Mouse (Mus musculus) midbrain, embryonic 15.5 days (tissue): ENCODE data around the gene D10Jhu81e. TPM values are rescaled to one million over a fixed set of nuclear protein-coding genes. Genes with fewer than 3 reads are reported as not detected.
A peak's percentile ranks its signal among the peaks of the same experiment; 100 is the strongest.
"Not testable (repeated sequence)": the region's sequence is repeated elsewhere in the genome, so short reads cannot be mapped to it uniquely, and the experiment has no call there.

Experiments
- ATAC-seq: fragments of 200-750 bp; cut with Nextera tagmentation; replicated peaks from 2 replicates; pipeline ENCODE4 v1.8.0; 2017; ENCODE audit warnings: moderate TSS enrichment
- H3K27ac ChIP-seq: fragments of 300-500 bp; sonication (generic); 2 replicates; pipeline ENCODE4 v1.5.1; 2015; ENCODE audit warnings: mild to moderate bottlenecking, inconsistent platforms
- H3K27me3 ChIP-seq: fragments of 300-500 bp; sonication (generic); replicated peaks from 2 replicates; pipeline ENCODE4 v1.6.1; 2015; ENCODE audit warnings: inconsistent platforms
- H3K36me3 ChIP-seq: fragments of 300-500 bp; sonication (generic); replicated peaks from 2 replicates; pipeline ENCODE4 v1.6.1; 2015; ENCODE audit warnings: inconsistent platforms
- H3K4me1 ChIP-seq: fragments of 300-500 bp; sonication (generic); 2 replicates; pipeline ENCODE4 v1.6.1; 2015; ENCODE audit warnings: inconsistent platforms
- H3K4me2 ChIP-seq: fragments of 300-500 bp; sonication (generic); 2 replicates; pipeline ENCODE4 v1.6.1; 2015; ENCODE audit warnings: inconsistent platforms, mild to moderate bottlenecking, moderate library complexity
- H3K4me3 ChIP-seq: fragments of 300-500 bp; sonication (generic); 2 replicates; pipeline ENCODE4 v1.5.1; 2015; ENCODE audit warnings: mild to moderate bottlenecking, inconsistent platforms
- H3K9ac ChIP-seq: fragments of 300-500 bp; sonication (generic); 2 replicates; pipeline ENCODE4 v1.6.1; 2015; ENCODE audit warnings: mild to moderate bottlenecking, inconsistent platforms
- H3K9me3 ChIP-seq: fragments of 300-500 bp; sonication (generic); 2 replicates; pipeline ENCODE4 v1.6.1; 2016; ENCODE audit warnings: inconsistent platforms
- WGBS: fragments of 180-500 bp; shearing (Covaris S2); methylation state at CpG from one replicate; pipeline ENCODE4 v1.1.7; 2015; ENCODE audit warnings: mixed read lengths; 5-methylcytosine and 5-hydroxymethylcytosine counted together
- polyA plus RNA-seq: library from polyadenylated mRNA; unstranded; fragments of >200 nt; fragmentation: Nextera tagmentation; extraction: Ambion mirVana; gene quantifications from 2 replicates; pipeline ENCODE4 v1.2.1, GENCODE M21; 2015

The D10Jhu81e gene
- 22.8 and 28.7 TPM in 2 replicates for polyA plus RNA-seq

GRCm38 (mm10) chr10:78169281-78170042 lies at the start of gene D10Jhu81e:
Gene D10Jhu81e (minus strand): TSS chr10:78169782.
- H3K36me3 ChIP-seq: peaks cover 25% of the 10 kb centered on the region
- 2% methylated on average over 50 of the region's 50 CpGs for WGBS

GRCm38 (mm10) chr10:78218576-78218975 lies 49.0 kb upstream of the D10Jhu81e start:
- no peak overlapping the region for H3K4me3 ChIP-seq
- no peak overlapping the region for H3K27ac ChIP-seq
- no peak overlapping the region for H3K9ac ChIP-seq
- peaks cover 45% of the 10 kb centered on the region for H3K36me3 ChIP-seq
- no peaks in the 10 kb centered on the region for H3K27me3 ChIP-seq
- H3K4me2 ChIP-seq: no peak overlapping the region
- H3K9me3 ChIP-seq: no peaks in the 10 kb centered on the region
- ATAC-seq: no peak
- 92% methylated on average over 6 of the region's 6 CpGs for WGBS
- H3K4me1 ChIP-seq: no peaks in the 10 kb centered on the region

More at GRCm38 (mm10) chr10:78169281-78170042, at the start of gene D10Jhu81e:
- Histone ChIP-seq H3K27ac (peak within 1 kb of the TSS; percentile 80), H3K27me3 (no peaks in the 10 kb centered on the region), H3K4me1 (peaks cover 21% of the 10 kb centered on the region), H3K9me3 (no peaks in the 10 kb centered on the region), H3K4me2 (peak within 1 kb of the TSS; percentile 84), H3K9ac (peak within 1 kb of the TSS; percentile 85), H3K4me3 (peak within 1 kb of the TSS; percentile 89)
- ATAC-seq: peak; percentile 96

- peaks cover 57% of the 10 kb centered on the region for H3K36me3 ChIP-seq
- 90% methylated on average over 6 of the region's 6 CpGs for WGBS
- no peak overlapping the region for H3K9ac ChIP-seq
- no peaks in the 10 kb centered on the region for H3K27me3 ChIP-seq
- no peak overlapping the region for H3K4me2 ChIP-seq
- H3K27ac ChIP-seq: no peak overlapping the region
- H3K4me3 ChIP-seq: no peak overlapping the region
- no peaks in the 10 kb centered on the region for H3K9me3 ChIP-seq
- no peak for ATAC-seq
- no peaks in the 10 kb centered on the region for H3K4me1 ChIP-seq
Observed at GRCm38 (mm10) chr10:78216376-78217083, 46.9 kb upstream of the D10Jhu81e start.

GRCm38 (mm10) chr10:78214371-78214770 lies 44.8 kb upstream of the D10Jhu81e start:
- H3K4me2 ChIP-seq: no peak overlapping the region
- no peak overlapping the region for H3K4me3 ChIP-seq
- no peak overlapping the region for H3K27ac ChIP-seq
- 95% methylated on average over 9 of the region's 9 CpGs for WGBS
- no peak for ATAC-seq
- H3K36me3 ChIP-seq: peaks cover 52% of the 10 kb centered on the region
- no peaks in the 10 kb centered on the region for H3K4me1 ChIP-seq
- no peaks in the 10 kb centered on the region for H3K9me3 ChIP-seq
- H3K27me3 ChIP-seq: no peaks in the 10 kb centered on the region
- H3K9ac ChIP-seq: no peak overlapping the region

GRCm38 (mm10) chr10:78211311-78211710 lies 41.7 kb upstream of the D10Jhu81e start:
- Histone ChIP-seq H3K4me2 (no peak overlapping the region), H3K9me3 (no peaks in the 10 kb centered on the region), H3K27ac (no peak overlapping the region), H3K4me3 (no peak overlapping the region), H3K9ac (no peak overlapping the region), H3K4me1 (no peaks in the 10 kb centered on the region), H3K36me3 (peaks cover 51% of the 10 kb centered on the region), H3K27me3 (no peaks in the 10 kb centered on the region)
- ATAC-seq: no peak
- 72% methylated on average over 6 of the region's 6 CpGs for WGBS

- H3K4me2 ChIP-seq: no peak overlapping the region
- no peaks in the 10 kb centered on the region for H3K9me3 ChIP-seq
- peaks cover 80% of the 10 kb centered on the region for H3K36me3 ChIP-seq
- H3K27me3 ChIP-seq: no peaks in the 10 kb centered on the region
- H3K9ac ChIP-seq: no peak overlapping the region
- H3K4me1 ChIP-seq: no peaks in the 10 kb centered on the region
- 91% methylated on average over 4 of the region's 4 CpGs for WGBS
- H3K4me3 ChIP-seq: no peak overlapping the region
- no peak overlapping the region for H3K27ac ChIP-seq
- no peak for ATAC-seq
Observed at GRCm38 (mm10) chr10:78201182-78201581, 31.6 kb upstream of the D10Jhu81e start.

GRCm38 (mm10) chr10:78192933-78193332 lies 23.4 kb upstream of the D10Jhu81e start:
- H3K27me3 ChIP-seq: no peaks in the 10 kb centered on the region
- H3K36me3 ChIP-seq: peaks cover 84% of the 10 kb centered on the region
- no peaks in the 10 kb centered on the region for H3K4me1 ChIP-seq
- 94% methylated on average over 5 of the region's 5 CpGs for WGBS
- no peak overlapping the region for H3K4me3 ChIP-seq
- H3K27ac ChIP-seq: no peak overlapping the region
- ATAC-seq: no peak
- H3K9ac ChIP-seq: no peak overlapping the region
- no peaks in the 10 kb centered on the region for H3K9me3 ChIP-seq
- H3K4me2 ChIP-seq: no peak overlapping the region

GRCm38 (mm10) chr10:78186076-78186475 lies 16.5 kb upstream of the D10Jhu81e start:
- not testable (repeated sequence) for H3K4me2 ChIP-seq, H3K27ac ChIP-seq, H3K4me3 ChIP-seq, H3K27me3 ChIP-seq, H3K9me3 ChIP-seq, ATAC-seq, H3K9ac ChIP-seq
- 96% methylated on average over 4 of the region's 4 CpGs for WGBS
- peaks cover 39% of the 10 kb centered on the region for H3K36me3 ChIP-seq
- peaks cover 14% of the 10 kb centered on the region for H3K4me1 ChIP-seq

GRCm38 (mm10) chr10:78185381-78185725 lies 15.8 kb upstream of the D10Jhu81e start:
- peak overlapping the region; percentile 66 for H3K4me3 ChIP-seq
- no peaks in the 10 kb centered on the region for H3K27me3 ChIP-seq
- peak overlapping the region; percentile 92 for H3K4me2 ChIP-seq
- peak overlapping the region; percentile 69 for H3K27ac ChIP-seq
- no peak overlapping the region for H3K9ac ChIP-seq
- peaks cover 14% of the 10 kb centered on the region for H3K4me1 ChIP-seq
- no peaks in the 10 kb centered on the region for H3K9me3 ChIP-seq
- peak; percentile 51 for ATAC-seq
- 20% methylated on average over 9 of the region's 9 CpGs for WGBS
- H3K36me3 ChIP-seq: peaks cover 35% of the 10 kb centered on the region

GRCm38 (mm10) chr10:78184531-78185380 lies 15.2 kb upstream of the D10Jhu81e start, which contains the start of gene Pwp2:
Gene Pwp2 (minus strand): TSS chr10:78185149.
- peak; percentile 97 for ATAC-seq
- Histone ChIP-seq H3K27ac (peak within 1 kb of the TSS; percentile 69), H3K4me2 (peak within 1 kb of the TSS; percentile 92), H3K4me3 (peak within 1 kb of the TSS; percentile 66), H3K36me3 (peaks cover 29% of the 10 kb centered on the region), H3K9ac (peak within 1 kb of the TSS; percentile 39), H3K4me1 (peaks cover 14% of the 10 kb centered on the region), H3K27me3 (no peaks in the 10 kb centered on the region), H3K9me3 (no peaks in the 10 kb centered on the region)
- 2% methylated on average over 47 of the region's 47 CpGs for WGBS

- peaks cover 28% of the 10 kb centered on the region for H3K36me3 ChIP-seq
- H3K27me3 ChIP-seq: no peaks in the 10 kb centered on the region
- 85% methylated on average over 3 of the region's 3 CpGs for WGBS
- H3K4me3 ChIP-seq: no peak overlapping the region
- H3K27ac ChIP-seq: no peak overlapping the region
- no peak overlapping the region for H3K4me2 ChIP-seq
- H3K9ac ChIP-seq: no peak overlapping the region
- H3K9me3 ChIP-seq: no peaks in the 10 kb centered on the region
- peaks cover 14% of the 10 kb centered on the region for H3K4me1 ChIP-seq
- ATAC-seq: no peak
Observed at GRCm38 (mm10) chr10:78183577-78183976, 14.0 kb upstream of the D10Jhu81e start.

- H3K4me1 ChIP-seq: peaks cover 14% of the 10 kb centered on the region
- H3K27ac ChIP-seq: no peak overlapping the region
- no peaks in the 10 kb centered on the region for H3K27me3 ChIP-seq
- no peak for ATAC-seq
- no peak overlapping the region for H3K4me3 ChIP-seq
- 95% methylated on average over 17 of the region's 17 CpGs for WGBS
- H3K9ac ChIP-seq: no peak overlapping the region
- H3K4me2 ChIP-seq: no peak overlapping the region
- peaks cover 29% of the 10 kb centered on the region for H3K36me3 ChIP-seq
- H3K9me3 ChIP-seq: no peaks in the 10 kb centered on the region
Observed at GRCm38 (mm10) chr10:78182321-78182720, 12.7 kb upstream of the D10Jhu81e start.
